Mouse (Mus musculus) frontal cortex, postnatal 36 days (tissue): Measurements from ENCODE around the gene 1110012L19Rik.
A peak's percentile ranks its signal among the peaks of the same experiment; 100 is the strongest.
"Not testable (repeated sequence)": the region's sequence is repeated elsewhere in the genome, so short reads cannot be mapped to it uniquely, and the experiment has no call there.

Experiments
- DNase-seq, 2 experiments: peaks; one replicate each; pipeline ENCODE4 v3.0.0; 2022; ENCODE audit warnings: low spot score in 2 of 2

Gene 1110012L19Rik

DNA sequence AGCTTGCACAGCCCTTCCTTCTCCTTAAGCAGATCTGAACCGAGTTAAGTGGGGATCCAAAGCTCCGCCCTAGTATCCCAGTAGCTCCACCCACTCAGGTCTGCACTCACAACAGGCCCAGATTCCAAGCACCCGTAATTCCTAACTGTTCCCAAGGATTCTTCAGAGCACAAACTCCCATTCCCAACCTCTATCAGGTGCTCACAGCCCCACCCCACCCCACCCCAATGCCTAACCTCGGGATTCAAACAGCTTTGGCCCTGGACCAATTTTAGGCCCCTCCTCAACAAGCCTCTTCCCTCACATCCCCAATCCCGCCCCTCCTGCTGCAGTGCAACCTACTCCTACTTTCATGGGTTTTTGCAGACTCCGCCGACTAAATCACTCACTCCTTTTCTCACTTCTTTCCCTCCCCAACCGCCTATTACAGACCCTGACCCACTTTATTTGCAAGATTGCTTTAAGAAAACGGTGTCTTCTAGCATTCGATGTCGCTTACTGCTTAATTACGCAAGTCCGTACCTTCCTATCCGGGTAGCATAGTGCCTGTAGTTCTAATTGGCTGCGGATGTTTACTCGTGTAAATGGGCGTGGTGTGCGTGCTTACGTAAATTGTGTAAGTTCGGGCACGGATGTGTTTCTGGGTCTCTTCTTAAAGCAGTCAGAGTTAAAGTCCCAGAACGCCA is at the start of gene 1110012L19Rik:
TSS of gene 1110012L19Rik (plus strand) at position 602 of the 686 bp plus-strand sequence.
- peak; percentile 70 to 86 for DNase-seq

DNA sequence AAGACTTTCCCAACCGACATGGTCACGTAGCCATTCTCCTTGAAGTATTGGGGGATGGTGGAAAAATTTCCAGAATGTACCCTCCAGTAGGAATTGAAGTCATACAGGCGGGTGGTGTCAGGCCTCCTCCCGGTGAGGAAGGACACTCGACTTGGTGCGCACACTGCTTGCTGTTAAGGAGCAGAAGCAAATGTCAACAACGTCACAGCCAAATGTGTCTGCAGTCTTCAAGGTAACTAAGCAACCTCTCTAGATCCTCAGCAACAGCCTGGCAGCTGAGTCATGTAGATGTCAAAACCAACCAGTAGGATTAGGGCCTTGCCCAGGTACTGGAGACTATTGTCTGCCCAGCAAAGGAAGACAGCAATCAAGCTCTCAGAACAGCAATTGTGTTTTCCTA is 22.7 kb upstream of the 1110012L19Rik start:
- DNase-seq: peak; percentile 16 to 27

DNA sequence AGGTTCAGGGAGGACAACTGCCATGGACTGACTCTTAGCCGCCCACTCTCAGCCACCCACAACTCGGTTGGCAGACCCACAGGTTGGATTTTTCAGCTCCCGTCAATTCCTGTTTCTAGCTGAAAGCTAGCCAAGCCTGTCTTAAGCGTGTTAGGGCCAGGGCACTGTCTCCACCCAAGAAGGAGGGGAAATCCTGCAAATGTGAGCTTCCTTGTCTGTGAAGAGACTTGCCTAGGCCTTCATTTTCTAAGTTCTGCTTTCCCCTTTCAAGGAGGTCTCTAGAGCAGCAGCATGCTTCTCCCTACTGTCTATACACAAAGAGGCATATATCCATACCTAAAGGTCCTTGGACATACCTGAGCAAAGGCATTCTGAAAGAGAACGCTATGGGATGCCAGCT is 22.2 kb upstream of the 1110012L19Rik start:
- peak in 1 of 2 experiments; percentile 16 for DNase-seq

DNA sequence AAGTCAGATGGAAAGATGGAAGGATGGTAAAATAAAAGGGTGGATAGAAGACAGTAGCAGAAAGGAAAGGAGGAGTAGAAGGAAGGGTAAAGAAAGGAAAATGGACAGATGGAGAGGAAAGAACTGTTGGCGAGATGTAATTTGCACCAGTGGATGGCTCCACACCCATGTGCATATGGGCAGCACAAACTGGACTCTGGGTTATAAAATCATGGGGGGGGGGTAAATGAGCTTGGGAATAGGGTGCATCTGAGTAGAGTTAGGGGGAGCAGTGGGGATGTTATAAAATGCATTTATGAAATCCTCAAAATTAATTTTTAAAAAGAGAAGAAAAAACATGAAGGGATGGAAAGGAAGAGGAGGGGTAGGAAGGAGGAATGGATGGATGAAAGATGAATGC is 21.5 kb upstream of the 1110012L19Rik start:
- no peak for DNase-seq

DNA sequence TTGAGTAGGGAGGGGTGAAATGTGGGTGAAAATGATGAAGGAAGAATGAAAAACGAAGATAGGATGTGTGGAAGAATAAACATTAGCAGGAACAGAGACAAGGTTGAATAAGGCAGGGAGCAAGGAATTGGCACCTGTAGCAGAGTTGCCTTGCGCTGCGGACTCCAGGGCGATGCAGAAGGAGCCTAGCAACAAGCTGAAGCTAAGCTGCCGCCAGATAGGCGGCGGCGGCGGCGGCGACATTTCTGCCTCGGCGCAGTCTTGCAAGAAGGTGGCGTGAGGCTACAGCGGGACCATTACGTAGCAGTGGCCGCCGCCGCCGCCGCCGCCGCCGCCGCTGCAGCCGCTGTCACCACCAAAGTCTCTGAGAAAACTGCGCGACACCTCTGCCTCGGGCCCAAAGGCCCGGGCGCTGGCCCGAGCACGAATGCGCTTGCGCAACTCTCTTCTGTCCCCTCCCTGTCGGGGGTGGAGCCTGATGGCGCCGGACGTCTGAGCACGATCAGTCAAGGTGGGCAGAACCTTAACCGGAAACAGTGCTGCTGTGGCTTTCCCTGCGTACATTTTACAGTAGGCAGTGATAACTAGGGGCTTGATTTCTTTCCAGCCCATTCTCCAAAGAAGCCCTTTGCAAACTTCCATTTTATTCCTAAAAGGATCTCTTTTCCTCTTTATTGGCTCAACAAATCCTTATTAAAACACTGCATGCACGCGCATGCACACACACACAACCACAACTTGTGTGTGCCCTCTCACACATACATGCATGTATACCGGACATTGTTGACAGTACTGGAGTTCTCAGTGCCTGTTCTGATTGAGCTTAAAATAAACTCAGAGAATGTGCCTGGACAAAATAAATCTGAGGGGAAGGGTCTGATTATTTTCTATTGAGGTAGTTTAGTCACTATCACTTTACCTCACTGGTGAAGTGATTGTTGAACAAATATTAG is 20.7 kb upstream of the 1110012L19Rik start, which contains the start of gene Ids:
TSS of gene Ids (minus strand) at position 424 of the 953 bp plus-strand sequence.
- peak; percentile 74 to 82 for DNase-seq

DNA sequence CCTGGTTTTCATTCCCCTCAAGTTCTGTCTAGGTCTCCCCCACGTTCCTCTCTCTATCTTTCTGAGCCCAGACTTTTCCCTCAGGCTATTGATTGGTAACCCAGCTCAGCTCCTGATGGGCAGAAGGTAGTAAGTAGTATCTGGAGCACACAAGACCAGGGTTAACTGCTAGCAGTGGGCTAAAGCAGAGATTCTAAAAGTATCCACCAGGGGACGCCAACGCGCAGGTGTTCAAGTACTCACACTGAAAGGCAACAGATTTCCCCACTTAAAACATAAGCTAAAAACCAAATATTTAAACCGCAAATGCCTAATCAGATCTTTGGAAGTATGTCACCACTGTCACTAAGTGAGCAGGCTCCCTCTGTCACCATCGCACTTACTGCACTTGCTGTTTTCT is 15.9 kb upstream of the 1110012L19Rik start:
- not testable (repeated sequence) for DNase-seq

DNA sequence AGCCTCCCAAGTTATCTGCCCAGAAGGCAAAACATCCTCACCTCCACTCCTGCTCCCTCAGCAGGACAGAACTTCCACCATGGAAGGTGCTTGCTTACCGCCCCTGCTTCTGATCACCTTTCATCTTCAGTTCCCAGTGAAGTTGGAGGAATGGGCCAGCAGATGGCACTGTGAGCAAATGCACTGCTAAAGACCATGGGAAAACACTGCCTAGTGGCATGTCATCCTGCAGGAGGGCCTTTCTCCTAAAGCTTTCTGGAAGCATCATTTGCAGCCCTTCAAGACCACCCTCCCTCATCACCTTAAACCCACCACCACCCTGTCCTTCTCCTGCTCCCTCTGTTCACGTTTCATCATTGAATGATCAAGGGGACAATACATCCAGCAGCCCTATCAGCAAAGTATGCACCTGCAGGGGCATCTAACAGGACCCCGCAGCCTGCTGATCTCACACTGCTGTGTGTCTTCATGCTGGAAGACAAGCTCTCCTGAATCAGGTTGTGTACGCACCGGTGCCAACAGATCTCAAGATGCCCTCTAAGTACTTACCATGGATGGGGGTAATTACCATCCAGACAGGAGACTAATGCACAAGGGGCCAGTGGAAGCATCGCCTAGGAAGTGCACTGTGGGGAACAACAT is 11.1 kb upstream of the 1110012L19Rik start:
- not testable (repeated sequence) for DNase-seq

DNA sequence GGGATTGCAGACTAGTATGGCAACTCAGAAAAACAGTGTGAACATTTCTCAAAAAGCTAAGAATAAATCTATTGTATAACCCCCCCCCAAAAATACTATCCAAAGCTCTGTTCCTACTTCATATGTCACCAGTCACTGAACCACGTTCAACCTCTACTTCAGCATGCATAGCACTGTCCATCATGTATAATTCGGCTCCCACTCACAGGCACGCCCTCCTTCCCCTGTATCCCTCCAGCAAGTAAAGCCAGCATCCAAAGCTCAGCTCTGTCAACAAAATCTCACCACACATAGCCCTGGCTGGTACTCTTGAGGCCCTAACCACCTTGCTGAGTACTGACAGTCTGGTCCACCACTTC is 781 bp upstream of the 1110012L19Rik start:
- peak in 1 of 2 experiments; percentile 35 for DNase-seq

DNA sequence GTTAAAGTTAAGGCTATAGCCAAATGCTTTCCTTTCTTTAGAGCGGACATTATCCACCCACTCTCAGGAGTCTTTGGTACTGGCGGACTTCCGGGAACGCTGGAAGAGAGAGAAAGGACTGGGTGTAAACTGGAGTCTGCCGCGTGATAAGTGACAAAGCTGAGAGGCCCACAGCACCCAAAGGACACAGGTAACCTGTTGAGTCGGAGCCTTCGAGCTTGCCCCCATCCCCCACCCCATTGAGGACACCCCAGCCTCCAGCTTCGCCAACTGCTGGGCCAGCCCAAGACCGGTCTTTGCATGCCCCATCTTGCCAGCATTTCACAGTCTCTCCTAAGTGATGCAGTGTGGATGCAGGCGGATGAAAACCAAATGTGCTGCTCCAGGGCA is 280 bp downstream of the 1110012L19Rik start:
- no peak for DNase-seq

DNA sequence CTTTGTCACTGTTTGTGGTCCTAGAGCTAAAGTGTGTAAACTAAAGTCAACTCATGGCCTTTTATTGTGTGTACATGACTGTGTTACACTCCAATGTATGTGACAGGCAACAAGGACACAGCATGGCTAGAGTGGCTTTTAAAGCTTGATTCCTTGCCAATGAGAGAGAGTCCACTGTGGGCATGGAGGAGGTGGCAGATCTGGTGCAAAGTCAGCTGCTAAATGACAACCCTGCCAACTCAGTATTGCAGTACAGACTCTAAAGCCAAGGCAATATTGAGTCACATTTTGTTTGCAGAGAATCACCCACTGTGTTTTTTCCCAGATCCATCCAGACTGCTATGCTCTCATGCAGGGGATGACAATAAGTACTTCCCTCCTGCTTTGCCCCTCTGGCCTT is 7.0 kb downstream of the 1110012L19Rik start:
- not testable (repeated sequence) for DNase-seq

DNA sequence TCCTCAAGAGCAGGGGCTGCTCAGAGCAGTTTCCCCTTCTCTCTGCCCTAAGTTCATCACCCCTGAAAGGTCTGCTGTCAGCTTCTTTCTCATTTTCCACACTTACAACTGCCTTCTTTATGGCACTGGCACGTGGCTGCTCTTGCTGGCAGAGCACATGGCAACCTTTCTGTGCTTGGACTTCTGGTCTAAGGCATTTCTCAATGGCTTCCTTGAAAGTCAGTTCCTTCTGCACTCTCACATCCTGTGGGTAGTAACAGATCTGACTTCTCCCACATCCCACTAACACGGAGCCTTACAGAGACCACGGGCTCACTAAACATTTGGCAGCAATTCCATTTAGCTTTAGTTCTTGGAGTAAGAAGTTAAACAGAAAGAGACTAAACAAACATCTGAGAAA is 39.8 kb downstream of the 1110012L19Rik start:
- DNase-seq: not testable (repeated sequence)
